Mouse (Mus musculus) midbrain, embryonic 12.5 days (tissue): Measurements from ENCODE around the gene 1700008O03Rik. TPM values are rescaled to one million over a fixed set of nuclear protein-coding genes. Genes with fewer than 3 reads are reported as not detected.

Source experiments
- ATAC-seq: fragments of 200-750 bp; cut with Nextera tagmentation; 2 replicates; pipeline ENCODE4 v1.8.0; 2017; ENCODE audit warnings: low read depth, moderate TSS enrichment, moderate library complexity; ENCODE audit not compliant: low FRiP score
- H3K27ac ChIP-seq: fragments of 300-500 bp; sonication (generic); replicated peaks from 2 replicates; pipeline ENCODE4 v1.5.1; 2016; ENCODE audit warnings: mild to moderate bottlenecking
- H3K27me3 ChIP-seq: fragments of 300-500 bp; sonication (generic); 2 replicates; pipeline ENCODE4 v1.6.1; 2016; ENCODE audit warnings: mild to moderate bottlenecking
- H3K36me3 ChIP-seq: fragments of 300-500 bp; sonication (generic); 2 replicates; pipeline ENCODE4 v1.6.1; 2016
- H3K4me1 ChIP-seq: fragments of 300-500 bp; sonication (generic); 2 replicates; pipeline ENCODE4 v1.6.1; 2016
- H3K4me2 ChIP-seq: fragments of 300-500 bp; sonication (generic); replicated peaks from 2 replicates; pipeline ENCODE4 v1.6.1; 2016; ENCODE audit warnings: mild to moderate bottlenecking, moderate library complexity
- H3K4me3 ChIP-seq: fragments of 300-500 bp; sonication (generic); 2 replicates; pipeline ENCODE4 v1.5.1; 2016; ENCODE audit warnings: mild to moderate bottlenecking
- H3K9ac ChIP-seq: fragments of 300-500 bp; sonication (generic); replicated peaks from 2 replicates; pipeline ENCODE4 v1.6.1; 2016; ENCODE audit warnings: mild to moderate bottlenecking, moderate library complexity
- H3K9me3 ChIP-seq: fragments of 300-500 bp; sonication (generic); 2 replicates; pipeline ENCODE4 v1.6.1; 2016; ENCODE audit warnings: mild to moderate bottlenecking
- WGBS: fragments of 180-500 bp; shearing (Covaris S2); methylation state at CpG from one replicate; pipeline ENCODE4 v1.1.7; 2016; 5-methylcytosine and 5-hydroxymethylcytosine counted together
- polyA plus RNA-seq: library from polyadenylated mRNA; unstranded; fragments of >200 nt; fragmentation: Nextera tagmentation; extraction: Ambion mirVana; gene quantifications from 2 replicates; pipeline ENCODE4 v1.2.1, GENCODE M21; 2016

Gene 1700008O03Rik
- polyA plus RNA-seq, 1 experiment from 2014 or later, result 0.74 TPM

- Histone ChIP-seq H3K36me3 (no peaks in the 10 kb centered on the region), H3K27ac (peak overlapping the region; percentile 71), H3K4me2 (peak overlapping the region; percentile 89), H3K4me1 (peaks cover 18% of the 10 kb centered on the region), H3K9ac (peak overlapping the region; percentile 68), H3K9me3 (no peaks in the 10 kb centered on the region), H3K4me3 (peak overlapping the region; percentile 63), H3K27me3 (0 out of 2 replicates have a peak, but pooled peaks cover 6% of the 10 kb centered on the region)
- WGBS, result 4% methylated on average over 5 of the region's 5 CpGs
- peak; percentile 57 for ATAC-seq
Observed at GRCm38 (mm10) chr7:44374756-44375155, 10.9 kb downstream of the 1700008O03Rik start.

GRCm38 (mm10) chr7:44373889-44374652 lies 11.5 kb downstream of the 1700008O03Rik start:
- Histone ChIP-seq H3K27ac (peak overlapping the region; percentile 71), H3K4me1 (peaks cover 18% of the 10 kb centered on the region), H3K9me3 (no peaks in the 10 kb centered on the region), H3K36me3 (no peaks in the 10 kb centered on the region), H3K27me3 (0 out of 2 replicates have a peak, but pooled peaks cover 6% of the 10 kb centered on the region), H3K4me2 (peak overlapping the region; percentile 89), H3K9ac (peak overlapping the region; percentile 68), H3K4me3 (peak overlapping the region; percentile 63)
- WGBS, result 1% methylated on average over 19 of the region's 19 CpGs
- ATAC-seq, result peak; percentile 91

GRCm38 (mm10) chr7:44373460-44373859 lies 12.2 kb downstream of the 1700008O03Rik start:
- no peaks in the 10 kb centered on the region for H3K9me3 ChIP-seq
- peak overlapping the region; percentile 63 for H3K4me3 ChIP-seq
- no peak overlapping the region for H3K27ac ChIP-seq
- H3K4me2 ChIP-seq, result peak overlapping the region; percentile 89
- 0 out of 2 replicates have a peak, but pooled peaks cover 6% of the 10 kb centered on the region for H3K27me3 ChIP-seq
- H3K4me1 ChIP-seq, result peaks cover 18% of the 10 kb centered on the region
- H3K9ac ChIP-seq, result no peak overlapping the region
- ATAC-seq, result peak; percentile 35
- WGBS, result 19% methylated on average over 7 of the region's 7 CpGs
- H3K36me3 ChIP-seq, result no peaks in the 10 kb centered on the region

- no peaks in the 10 kb centered on the region for H3K9me3 ChIP-seq
- H3K4me1 ChIP-seq, result peaks cover 18% of the 10 kb centered on the region
- H3K27me3 ChIP-seq, result 0 out of 2 replicates have a peak, but pooled peaks cover 3% of the 10 kb centered on the region
- no peaks in the 10 kb centered on the region for H3K36me3 ChIP-seq
- no peak for ATAC-seq
- H3K4me3 ChIP-seq, result no peak overlapping the region
- no peak overlapping the region for H3K4me2 ChIP-seq
- no peak overlapping the region for H3K27ac ChIP-seq
- WGBS, result 93% methylated on average over 8 of the region's 8 CpGs
- H3K9ac ChIP-seq, result no peak overlapping the region
Observed at GRCm38 (mm10) chr7:44372678-44373077, 12.9 kb downstream of the 1700008O03Rik start.

- Histone ChIP-seq H3K4me3 (peak overlapping the region; percentile 45), H3K4me1 (peaks cover 39% of the 10 kb centered on the region), H3K9me3 (no peaks in the 10 kb centered on the region), H3K4me2 (peak overlapping the region; percentile 80), H3K27me3 (peaks cover 69% of the 10 kb centered on the region), H3K27ac (no peak overlapping the region), H3K9ac (peak overlapping the region; percentile 55; the same call in 1 of the 2 replicates), H3K36me3 (no peaks in the 10 kb centered on the region)
- 0 out of 2 replicates have a peak, but pooled peaks have one; percentile 16 for ATAC-seq
- WGBS, result 11% methylated on average over 21 of the region's 21 CpGs
Observed at GRCm38 (mm10) chr7:44360792-44361301, 24.8 kb downstream of the 1700008O03Rik start.

- under 1% methylated on average over 54 of the region's 54 CpGs for WGBS
Observed at GRCm38 (mm10) chr7:44359908-44360672, 25.5 kb downstream of the 1700008O03Rik start.

GRCm38 (mm10) chr7:44358886-44359654 lies 26.6 kb downstream of the 1700008O03Rik start:
- Histone ChIP-seq H3K4me1 (peaks cover 48% of the 10 kb centered on the region), H3K9me3 (no peaks in the 10 kb centered on the region), H3K36me3 (no peaks in the 10 kb centered on the region), H3K4me2 (peak overlapping the region; percentile 80), H3K27me3 (peaks cover 80% of the 10 kb centered on the region), H3K9ac (peak overlapping the region; percentile 60), H3K27ac (peak overlapping the region; percentile 94), H3K4me3 (peak overlapping the region; percentile 45)
- 3% methylated on average over 19 of the region's 26 CpGs for WGBS
- peak; percentile 31 for ATAC-seq

More at GRCm38 (mm10) chr7:44359908-44360672, 25.5 kb downstream of the 1700008O03Rik start:
- Histone ChIP-seq H3K9ac (peak overlapping the region; percentile 60), H3K9me3 (no peaks in the 10 kb centered on the region), H3K36me3 (no peaks in the 10 kb centered on the region), H3K27me3 (peaks cover 77% of the 10 kb centered on the region), H3K4me3 (peak overlapping the region; percentile 45), H3K27ac (peak overlapping the region; percentile 94), H3K4me1 (peaks cover 44% of the 10 kb centered on the region), H3K4me2 (peak overlapping the region; percentile 80)
- peak; percentile 74 for ATAC-seq

GRCm38 (mm10) chr7:44358012-44358411 lies 27.6 kb downstream of the 1700008O03Rik start:
- H3K4me3 ChIP-seq, result peak overlapping the region; percentile 15
- H3K4me1 ChIP-seq, result peaks cover 58% of the 10 kb centered on the region
- peak overlapping the region; percentile 24 for H3K4me2 ChIP-seq
- no peaks in the 10 kb centered on the region for H3K9me3 ChIP-seq
- H3K27ac ChIP-seq, result peak overlapping the region; percentile 65
- no peaks in the 10 kb centered on the region for H3K36me3 ChIP-seq
- no peak overlapping the region for H3K9ac ChIP-seq
- H3K27me3 ChIP-seq, result peaks cover 84% of the 10 kb centered on the region
- 13% methylated on average over 5 of the region's 5 CpGs for WGBS
- no peak for ATAC-seq

GRCm38 (mm10) chr7:44357531-44357930 lies 28.1 kb downstream of the 1700008O03Rik start:
- Histone ChIP-seq H3K9ac (peak overlapping the region; percentile 29; the same call in 1 of the 2 replicates), H3K4me1 (peaks cover 63% of the 10 kb centered on the region), H3K4me3 (peak overlapping the region; percentile 20; the same call in 1 of the 2 replicates), H3K9me3 (no peaks in the 10 kb centered on the region), H3K27ac (no peak overlapping the region; the same call in 1 of the 2 replicates), H3K4me2 (peak overlapping the region; percentile 39), H3K27me3 (peaks cover 84% of the 10 kb centered on the region), H3K36me3 (no peaks in the 10 kb centered on the region)
- WGBS, result 13% methylated on average over 10 of the region's 10 CpGs
- no peak for ATAC-seq

- WGBS, result 5% methylated on average over 35 of the region's 35 CpGs
- Histone ChIP-seq H3K9me3 (no peaks in the 10 kb centered on the region), H3K4me1 (peaks cover 70% of the 10 kb centered on the region), H3K27me3 (peaks cover 84% of the 10 kb centered on the region), H3K36me3 (no peaks in the 10 kb centered on the region), H3K4me2 (peak overlapping the region; percentile 39), H3K9ac (peak overlapping the region; percentile 45), H3K27ac (peak overlapping the region; percentile 7), H3K4me3 (peak overlapping the region; percentile 20)
- ATAC-seq, result no peak
Observed at GRCm38 (mm10) chr7:44356590-44357481, 28.8 kb downstream of the 1700008O03Rik start.
